Mouse (Mus musculus): ENCODE results near the gene Olfr944.

Olfr944 gene

DNA sequence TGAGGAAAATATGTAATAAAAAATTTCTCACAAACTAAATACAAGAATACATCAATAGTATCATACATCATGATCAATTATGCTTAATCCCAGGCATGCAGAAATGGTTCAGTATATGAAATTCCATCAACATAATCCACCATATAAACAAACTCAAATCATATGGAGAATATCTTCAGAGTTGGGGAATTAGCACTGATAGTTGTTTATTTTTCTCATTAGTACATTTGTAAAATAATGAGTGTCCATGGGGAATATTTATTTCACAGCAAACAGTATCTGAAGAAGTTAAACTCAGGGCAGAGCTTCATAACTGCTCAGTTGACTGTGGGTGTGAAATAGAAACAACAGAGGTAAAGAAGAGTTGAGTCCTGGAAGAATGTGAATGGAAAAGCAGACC, at the start of gene Olfr944:
Gene Olfr944 (plus strand): TSS at position 301 of the 400 bp plus-strand sequence.
- DNase-seq (ENCODE audit: low read depth, low spot score) = no peak
- Histone ChIP-seq H3K36me3 (ENCODE audit: control insufficient read depth, insufficient read depth, low read length, poor library complexity, severe bottlenecking) (no peaks in the 10 kb centered on the region), H3K27me3 (ENCODE audit: control insufficient read depth, insufficient read depth, low read length, poor library complexity, severe bottlenecking) (no peaks in the 10 kb centered on the region)

DNA sequence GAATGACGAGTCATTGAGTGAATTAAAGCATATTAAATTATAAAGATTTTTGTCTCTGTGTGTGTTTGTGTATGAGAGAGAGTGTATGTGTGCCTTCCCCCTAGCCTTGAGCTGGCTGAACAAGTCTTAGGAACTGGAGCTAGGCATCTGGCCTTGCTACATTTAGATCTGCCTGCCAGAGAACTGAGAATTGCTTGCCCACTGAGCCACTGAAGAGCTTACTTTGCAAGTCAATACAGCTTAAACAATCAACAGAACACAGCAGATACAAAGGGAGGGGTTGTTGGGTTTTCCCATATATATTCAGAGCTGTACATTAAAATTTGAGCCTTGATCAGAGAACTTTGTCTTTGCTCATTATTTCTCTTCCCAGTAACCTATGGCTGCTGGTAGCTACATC, 49.3 kb upstream of the Olfr944 start:
- DNase-seq (ENCODE audit: low read depth, low spot score) = no peak
- Histone ChIP-seq H3K27me3 (ENCODE audit: control insufficient read depth, insufficient read depth, low read length, poor library complexity, severe bottlenecking) (no peaks in the 10 kb centered on the region), H3K36me3 (ENCODE audit: control insufficient read depth, insufficient read depth, low read length, poor library complexity, severe bottlenecking) (no peaks in the 10 kb centered on the region)

DNA sequence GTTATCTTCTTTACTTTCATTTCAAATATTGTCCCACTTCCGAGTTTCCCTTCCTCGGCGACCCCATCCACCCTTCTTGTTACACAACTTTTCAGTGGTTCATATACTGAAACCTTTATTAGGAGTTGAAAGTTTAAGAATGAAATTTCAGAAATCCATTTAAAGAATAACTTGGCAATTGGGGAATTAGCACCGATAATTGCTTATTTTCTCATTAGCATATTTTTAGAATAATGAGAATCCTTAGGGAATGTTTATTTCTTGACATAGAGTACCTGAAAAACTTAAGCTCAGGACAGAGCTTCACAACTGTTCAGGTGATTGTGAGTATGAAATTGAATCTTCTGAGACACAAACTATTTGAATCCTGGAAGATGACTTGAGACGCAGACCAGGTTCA, 35.7 kb upstream of the Olfr944 start, which contains the start of gene Olfr943:
Gene Olfr943 (plus strand): TSS at position 301 of the 400 bp plus-strand sequence.
- no peak for DNase-seq (ENCODE audit: low read depth, low spot score)
- H3K36me3 ChIP-seq (ENCODE audit: control insufficient read depth, insufficient read depth, low read length, poor library complexity, severe bottlenecking) = no peaks in the 10 kb centered on the region
- H3K27me3 ChIP-seq (ENCODE audit: control insufficient read depth, insufficient read depth, low read length, poor library complexity, severe bottlenecking) = no peaks in the 10 kb centered on the region

DNA sequence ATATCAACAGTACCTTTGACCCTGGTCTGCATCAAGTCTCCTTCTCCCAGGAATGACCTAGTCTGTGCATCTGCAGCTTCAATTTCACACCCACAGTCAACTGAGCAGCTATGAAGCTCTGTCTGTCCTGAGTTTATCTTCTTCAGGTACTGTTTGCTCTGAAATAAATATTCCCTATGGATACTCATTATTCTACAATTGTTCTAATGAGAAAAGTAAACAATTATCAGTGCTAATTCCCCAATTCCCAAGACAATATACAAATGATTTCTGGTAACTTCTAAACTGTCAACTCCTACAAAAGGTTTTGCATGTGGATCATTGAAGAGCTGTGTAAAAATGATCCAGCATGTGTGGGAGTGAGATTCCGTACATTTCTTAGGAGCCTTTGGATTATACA, 48.2 kb downstream of the Olfr944 start, which contains the start of gene Olfr1537:
Gene Olfr1537 (minus strand): TSS at position 101 of the 400 bp plus-strand sequence.
- DNase-seq (ENCODE audit: low read depth, low spot score) = no peak
- H3K36me3 ChIP-seq (ENCODE audit: control insufficient read depth, insufficient read depth, low read length, poor library complexity, severe bottlenecking) = no peaks in the 10 kb centered on the region
- no peaks in the 10 kb centered on the region for H3K27me3 ChIP-seq (ENCODE audit: control insufficient read depth, insufficient read depth, low read length, poor library complexity, severe bottlenecking)
